Mouse (Mus musculus): Measurements from ENCODE around the gene Ptprk. TPM values are rescaled to one million over a fixed set of nuclear protein-coding genes. Genes with fewer than 3 reads are reported as not detected.

Gene Ptprk
- polyA plus RNA-seq, 1 experiment from 2014 or later = 22.3 TPM

GRCm38 (mm10) chr10:28618002-28618401 lies 543.4 kb downstream of the Ptprk start:
- Histone ChIP-seq H3K36me3 (replicated peaks; ENCODE audit: control insufficient read depth, insufficient read depth, low read depth, low read length) (no peaks in the 10 kb centered on the region), H3K9ac (replicated peaks; ENCODE audit: low read length) (no peak overlapping the region), H3K4me1 (ENCODE audit: control insufficient read depth, insufficient read depth, low read length) (no peaks in the 10 kb centered on the region), H3K4me2 (ENCODE audit: low read depth, low read length) (no peak overlapping the region), H3K4me3 (ENCODE audit: low read depth, low read length) (no peak overlapping the region), H3K9me3 (replicated peaks; ENCODE audit: control insufficient read depth, low read length) (no peaks in the 10 kb centered on the region), H3K27ac (replicated peaks; ENCODE audit: low read depth, low read length) (no peak overlapping the region), H3K27me3 (ENCODE audit: control insufficient read depth, insufficient read depth, low read length) (no peaks in the 10 kb centered on the region)
- 78% methylated on average over 2 of the region's 2 CpGs for WGBS
- ATAC-seq (replicated peaks; ENCODE audit: insufficient number of reproducible peaks, low FRiP score, low TSS enrichment, low read depth) = no peak
- no peak for DNase-seq (ENCODE audit: low spot score)

GRCm38 (mm10) chr10:28619415-28619814 lies 544.8 kb downstream of the Ptprk start:
- Histone ChIP-seq H3K27ac (replicated peaks; ENCODE audit: low read depth, low read length) (no peak overlapping the region), H3K27me3 (ENCODE audit: control insufficient read depth, insufficient read depth, low read length) (no peaks in the 10 kb centered on the region), H3K4me1 (ENCODE audit: control insufficient read depth, insufficient read depth, low read length) (no peaks in the 10 kb centered on the region), H3K4me3 (ENCODE audit: low read depth, low read length) (no peak overlapping the region), H3K9ac (replicated peaks; ENCODE audit: low read length) (no peak overlapping the region), H3K4me2 (ENCODE audit: low read depth, low read length) (no peak overlapping the region), H3K9me3 (replicated peaks; ENCODE audit: control insufficient read depth, low read length) (no peaks in the 10 kb centered on the region), H3K36me3 (replicated peaks; ENCODE audit: control insufficient read depth, insufficient read depth, low read depth, low read length) (no peaks in the 10 kb centered on the region)
- ATAC-seq (replicated peaks; ENCODE audit: insufficient number of reproducible peaks, low FRiP score, low TSS enrichment, low read depth) = no peak
- DNase-seq (ENCODE audit: low spot score) = no peak
- WGBS = 81% methylated on average over 1 of the region's 1 CpGs

DNA sequence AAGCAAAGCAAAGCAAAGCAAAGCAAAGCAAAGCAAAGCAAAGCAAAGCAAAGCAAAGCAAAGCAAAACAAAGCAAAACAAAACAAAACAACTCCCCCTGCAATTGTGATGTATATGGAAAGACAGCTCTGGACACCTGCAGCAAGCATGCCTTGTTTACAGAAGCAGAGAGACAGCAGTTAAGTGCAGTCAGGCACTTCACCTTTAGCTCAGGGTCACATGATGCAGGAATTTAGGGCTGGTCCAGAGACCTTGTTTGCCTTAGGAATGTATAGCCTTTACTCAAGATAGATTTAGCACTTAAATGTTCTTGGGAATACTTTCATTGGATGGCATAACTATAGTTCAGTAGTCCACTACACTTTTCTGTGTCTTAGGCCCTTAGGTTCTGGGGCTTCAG lies 561.5 kb downstream of the Ptprk start:
- no peaks in the 10 kb centered on the region for H3K36me3 ChIP-seq (replicated peaks; ENCODE audit: control insufficient read depth, insufficient read depth, low read depth, low read length)
- no peak overlapping the region for H3K9ac ChIP-seq (replicated peaks; ENCODE audit: low read length)
- no peaks in the 10 kb centered on the region for H3K4me1 ChIP-seq (ENCODE audit: control insufficient read depth, insufficient read depth, low read length)
- H3K27me3 ChIP-seq (ENCODE audit: control insufficient read depth, insufficient read depth, low read length) = no peaks in the 10 kb centered on the region
- DNase-seq (ENCODE audit: low spot score) (no peak), ATAC-seq (replicated peaks; ENCODE audit: insufficient number of reproducible peaks, low FRiP score, low TSS enrichment, low read depth) (no peak)
- no peaks in the 10 kb centered on the region for H3K9me3 ChIP-seq (replicated peaks; ENCODE audit: control insufficient read depth, low read length)
- H3K27ac ChIP-seq (replicated peaks; ENCODE audit: low read depth, low read length) = no peak overlapping the region
- H3K4me3 ChIP-seq (ENCODE audit: low read depth, low read length) = no peak overlapping the region
- H3K4me2 ChIP-seq (ENCODE audit: low read depth, low read length) = no peak overlapping the region

DNA sequence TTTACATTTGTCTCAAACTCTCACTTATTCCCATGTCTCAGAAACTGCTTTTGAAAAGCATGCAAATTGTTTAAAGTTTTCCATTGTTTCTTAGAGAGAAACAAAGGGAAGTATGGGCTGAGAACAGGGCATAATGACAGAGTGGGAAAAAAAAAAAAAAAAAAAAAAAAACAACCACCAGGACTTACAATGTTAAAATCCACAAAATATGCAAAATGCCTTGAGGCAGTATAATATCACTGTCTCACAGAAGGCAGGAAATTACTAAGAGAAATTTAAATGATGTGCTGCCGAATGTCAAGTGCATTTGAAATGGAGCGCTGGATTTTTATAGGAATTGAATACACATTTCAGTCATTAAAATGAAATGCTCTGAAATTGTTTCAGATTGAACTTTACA lies 567.3 kb downstream of the Ptprk start:
- H3K27me3 ChIP-seq (ENCODE audit: control insufficient read depth, insufficient read depth, low read length) = no peaks in the 10 kb centered on the region
- H3K4me3 ChIP-seq (ENCODE audit: low read depth, low read length) = no peak overlapping the region
- H3K9ac ChIP-seq (replicated peaks; ENCODE audit: low read length) = no peak overlapping the region
- no peak for ATAC-seq (replicated peaks; ENCODE audit: insufficient number of reproducible peaks, low FRiP score, low TSS enrichment, low read depth)
- H3K9me3 ChIP-seq (replicated peaks; ENCODE audit: control insufficient read depth, low read length) = no peaks in the 10 kb centered on the region
- DNase-seq (ENCODE audit: low spot score) = no peak
- no peak overlapping the region for H3K4me2 ChIP-seq (ENCODE audit: low read depth, low read length)
- H3K4me1 ChIP-seq (ENCODE audit: control insufficient read depth, insufficient read depth, low read length) = no peaks in the 10 kb centered on the region
- WGBS = 91% methylated on average over 2 of the region's 2 CpGs
- no peaks in the 10 kb centered on the region for H3K36me3 ChIP-seq (replicated peaks; ENCODE audit: control insufficient read depth, insufficient read depth, low read depth, low read length)
- H3K27ac ChIP-seq (replicated peaks; ENCODE audit: low read depth, low read length) = no peak overlapping the region

Small RNAs within 50 kb of the gene (microRNA-seq; reads per million reads assigned to microRNA genes)
- gene Gm22370 (ENCODE audit: borderline number of aligned reads) = not detected
